Mouse (Mus musculus): ENCODE results near the gene Ankdd1b. TPM values are rescaled to one million over a fixed set of nuclear protein-coding genes. Genes with fewer than 3 reads are reported as not detected.

Ankdd1b gene
- total RNA-seq, 1 experiment: 1.1 TPM

GRCm38 (mm10) chr13:96487230-96487629 lies 16.2 kb upstream of the Ankdd1b start:
- no peak overlapping the region for H3K27ac ChIP-seq (ENCODE audit: insufficient read depth, low read depth, low read length, poor library complexity, severe bottlenecking)
- in situ Hi-C loops (cut with MboI; ENCODE audit: low sequenced_read_pairs in 2 of 2, unreplicated experiment in 2 of 2): no loop called here
- no peaks in the 10 kb centered on the region for H3K9me3 ChIP-seq (ENCODE audit: control insufficient read depth, insufficient read depth, low read depth, low read length)
- TF ChIP-seq ZC3H11A (IDR thresholded peaks at IDR 0.05; ENCODE audit: borderline replicate concordance, low read depth, low read length) (no peak), MAFK (IDR thresholded peaks at IDR 0.05; ENCODE audit: insufficient read depth, low read depth, low read length) (no peak)
- H3K4me3 ChIP-seq (ENCODE audit: insufficient read depth in 1 of 2, low read depth in 1 of 2, low read length in 2 of 2, poor library complexity in 1 of 2, severe bottlenecking in 1 of 2): no peak overlapping the region
- DNase-seq (ENCODE audit: low read depth, low spot score): no peak
- no peaks in the 10 kb centered on the region for H3K4me1 ChIP-seq (ENCODE audit: control insufficient read depth in 2 of 2, insufficient read depth in 2 of 2, low read length in 2 of 2, poor library complexity in 1 of 2)
- H3K9ac ChIP-seq (ENCODE audit: insufficient read depth, low read depth, low read length, poor library complexity, severe bottlenecking): no peak overlapping the region
- peaks cover 10% of the 10 kb centered on the region for H3K36me3 ChIP-seq (ENCODE audit: control insufficient read depth, insufficient read depth, low read length, poor library complexity, severe bottlenecking)

GRCm38 (mm10) chr13:96478991-96479390 lies 8.0 kb upstream of the Ankdd1b start:
- no peak overlapping the region for H3K9ac ChIP-seq (ENCODE audit: insufficient read depth, low read depth, low read length, poor library complexity, severe bottlenecking)
- in situ Hi-C loops (cut with MboI; ENCODE audit: low sequenced_read_pairs in 2 of 2, unreplicated experiment in 2 of 2): no loop called here

GRCm38 (mm10) chr13:96477226-96477625 lies 6.2 kb upstream of the Ankdd1b start:
- Histone ChIP-seq H3K9me3 (ENCODE audit: control insufficient read depth, insufficient read depth, low read depth, low read length) (no peaks in the 10 kb centered on the region), H3K4me1 (ENCODE audit: control insufficient read depth in 2 of 2, insufficient read depth in 2 of 2, low read length in 2 of 2, poor library complexity in 1 of 2) (no peaks in the 10 kb centered on the region), H3K9ac (ENCODE audit: insufficient read depth, low read depth, low read length, poor library complexity, severe bottlenecking) (no peak overlapping the region), H3K4me3 (ENCODE audit: insufficient read depth in 1 of 2, low read depth in 1 of 2, low read length in 2 of 2, poor library complexity in 1 of 2, severe bottlenecking in 1 of 2) (no peak overlapping the region), H3K27ac (ENCODE audit: insufficient read depth, low read depth, low read length, poor library complexity, severe bottlenecking) (no peak overlapping the region), H3K36me3 (ENCODE audit: control insufficient read depth, insufficient read depth, low read length, poor library complexity, severe bottlenecking) (peaks cover 3% of the 10 kb centered on the region; the same call in 1 of the 2 replicates)
- TF ChIP-seq ZNF384 (IDR thresholded peaks at IDR 0.05; ENCODE audit: low read depth, low read length) (no peak), ZC3H11A (IDR thresholded peaks at IDR 0.05; ENCODE audit: borderline replicate concordance, low read depth, low read length) (no peak), HCFC1 (IDR thresholded peaks at IDR 0.05; ENCODE audit: borderline replicate concordance, insufficient read depth, low read length) (no peak), CHD2 (IDR thresholded peaks at IDR 0.05; ENCODE audit: low read depth, low read length) (no peak), MAFK (IDR thresholded peaks at IDR 0.05; ENCODE audit: insufficient read depth, low read depth, low read length) (no peak)
- in situ Hi-C loops (cut with MboI; ENCODE audit: low sequenced_read_pairs in 2 of 2, unreplicated experiment in 2 of 2): no loop called here
- DNase-seq (ENCODE audit: low read depth, low spot score): no peak

More at GRCm38 (mm10) chr13:96478991-96479390, 8.0 kb upstream of the Ankdd1b start:
- Histone ChIP-seq H3K27ac (ENCODE audit: insufficient read depth, low read depth, low read length, poor library complexity, severe bottlenecking) (no peak overlapping the region), H3K9me3 (ENCODE audit: control insufficient read depth, insufficient read depth, low read depth, low read length) (no peaks in the 10 kb centered on the region), H3K4me1 (ENCODE audit: control insufficient read depth in 2 of 2, insufficient read depth in 2 of 2, low read length in 2 of 2, poor library complexity in 1 of 2) (no peaks in the 10 kb centered on the region), H3K36me3 (ENCODE audit: control insufficient read depth, insufficient read depth, low read length, poor library complexity, severe bottlenecking) (peaks cover 3% of the 10 kb centered on the region), H3K4me3 (ENCODE audit: insufficient read depth in 1 of 2, low read depth in 1 of 2, low read length in 2 of 2, poor library complexity in 1 of 2, severe bottlenecking in 1 of 2) (no peak overlapping the region)
- DNase-seq (ENCODE audit: low read depth, low spot score): no peak
- TF ChIP-seq HCFC1 (IDR thresholded peaks at IDR 0.05; ENCODE audit: borderline replicate concordance, insufficient read depth, low read length) (no peak), ZC3H11A (IDR thresholded peaks at IDR 0.05; ENCODE audit: borderline replicate concordance, low read depth, low read length) (no peak), ZNF384 (IDR thresholded peaks at IDR 0.05; ENCODE audit: low read depth, low read length) (no peak), CHD2 (IDR thresholded peaks at IDR 0.05; ENCODE audit: low read depth, low read length) (no peak), MAFK (IDR thresholded peaks at IDR 0.05; ENCODE audit: insufficient read depth, low read depth, low read length) (no peak)

GRCm38 (mm10) chr13:96470556-96470955 lies 442 bp downstream of the Ankdd1b start:
- DNase-seq (ENCODE audit: low read depth, low spot score): no peak
- no peaks in the 10 kb centered on the region for H3K36me3 ChIP-seq (ENCODE audit: control insufficient read depth, insufficient read depth, low read length, poor library complexity, severe bottlenecking)
- H3K9ac ChIP-seq (ENCODE audit: insufficient read depth, low read depth, low read length, poor library complexity, severe bottlenecking): no peak overlapping the region
- no peak overlapping the region for H3K27ac ChIP-seq (ENCODE audit: insufficient read depth, low read depth, low read length, poor library complexity, severe bottlenecking)
- no peak overlapping the region for H3K4me3 ChIP-seq (ENCODE audit: insufficient read depth in 1 of 2, low read depth in 1 of 2, low read length in 2 of 2, poor library complexity in 1 of 2, severe bottlenecking in 1 of 2)
- TF ChIP-seq HCFC1 (IDR thresholded peaks at IDR 0.05; ENCODE audit: borderline replicate concordance, insufficient read depth, low read length): no peak
- TF ChIP-seq MAFK (IDR thresholded peaks at IDR 0.05; ENCODE audit: insufficient read depth, low read depth, low read length): no peak
- TF ChIP-seq ZC3H11A (IDR thresholded peaks at IDR 0.05; ENCODE audit: borderline replicate concordance, low read depth, low read length): no peak
- TF ChIP-seq CHD2 (IDR thresholded peaks at IDR 0.05; ENCODE audit: low read depth, low read length): no peak
- no peak for TF ChIP-seq ZNF384 (IDR thresholded peaks at IDR 0.05; ENCODE audit: low read depth, low read length)
- no peaks in the 10 kb centered on the region for H3K4me1 ChIP-seq (ENCODE audit: control insufficient read depth in 2 of 2, insufficient read depth in 2 of 2, low read length in 2 of 2, poor library complexity in 1 of 2)
- in situ Hi-C loops (cut with MboI; ENCODE audit: low sequenced_read_pairs in 2 of 2, unreplicated experiment in 2 of 2): no loop called here
- no peaks in the 10 kb centered on the region for H3K9me3 ChIP-seq (ENCODE audit: control insufficient read depth, insufficient read depth, low read depth, low read length)

- H3K9me3 ChIP-seq (ENCODE audit: control insufficient read depth, insufficient read depth, low read depth, low read length): no peaks in the 10 kb centered on the region
- no peak for TF ChIP-seq ZNF384 (IDR thresholded peaks at IDR 0.05; ENCODE audit: low read depth, low read length)
- TF ChIP-seq MAFK (IDR thresholded peaks at IDR 0.05; ENCODE audit: insufficient read depth, low read depth, low read length): no peak
- TF ChIP-seq ZC3H11A (IDR thresholded peaks at IDR 0.05; ENCODE audit: borderline replicate concordance, low read depth, low read length): no peak
- no peak for TF ChIP-seq CHD2 (IDR thresholded peaks at IDR 0.05; ENCODE audit: low read depth, low read length)
- TF ChIP-seq HCFC1 (IDR thresholded peaks at IDR 0.05; ENCODE audit: borderline replicate concordance, insufficient read depth, low read length): no peak
- DNase-seq (ENCODE audit: low read depth, low spot score): no peak
- in situ Hi-C loops (cut with MboI; ENCODE audit: low sequenced_read_pairs in 2 of 2, unreplicated experiment in 2 of 2): no loop called here
- no peaks in the 10 kb centered on the region for H3K4me1 ChIP-seq (ENCODE audit: control insufficient read depth in 2 of 2, insufficient read depth in 2 of 2, low read length in 2 of 2, poor library complexity in 1 of 2)
- H3K4me3 ChIP-seq (ENCODE audit: insufficient read depth in 1 of 2, low read depth in 1 of 2, low read length in 2 of 2, poor library complexity in 1 of 2, severe bottlenecking in 1 of 2): no peak overlapping the region
- H3K9ac ChIP-seq (ENCODE audit: insufficient read depth, low read depth, low read length, poor library complexity, severe bottlenecking): no peak overlapping the region
- no peaks in the 10 kb centered on the region for H3K36me3 ChIP-seq (ENCODE audit: control insufficient read depth, insufficient read depth, low read length, poor library complexity, severe bottlenecking)
- no peak overlapping the region for H3K27ac ChIP-seq (ENCODE audit: insufficient read depth, low read depth, low read length, poor library complexity, severe bottlenecking)
These were observed 2.3 kb downstream of the Ankdd1b start for GRCm38 (mm10) chr13:96468678-96469077.
